Mouse (Mus musculus) small intestine, adult 2 months (tissue): ENCODE data around the gene Wdr77.

Source experiments
- CTCF ChIP-seq: fragments of 200-500 bp; IDR thresholded peaks from 2 replicates; pipeline ENCODE4 v1.5.1; 2012; ENCODE audit warnings: low read depth, mild to moderate bottlenecking, control low read depth, inconsistent platforms, low read length, moderate library complexity, mixed read lengths; ENCODE audit not compliant: insufficient replicate concordance, insufficient read length; ENCODE audit errors: extremely low read depth
- POLR2A ChIP-seq: fragments of 200-500 bp; IDR thresholded peaks from 2 replicates; pipeline ENCODE4 v1.6.1; 2012; ENCODE audit warnings: low read depth, mild to moderate bottlenecking, control low read depth, inconsistent platforms, low read length, moderate library complexity

GRCm38 (mm10) chr3:105957235-105957634 lies 1.9 kb upstream of the Wdr77 start:
- TF ChIP-seq POLR2A (no peak), CTCF (no peak)
